Mouse (Mus musculus): ENCODE measurements around the gene Junb. TPM values are rescaled to one million over a fixed set of nuclear protein-coding genes. Genes with fewer than 3 reads are reported as not detected.

Gene Junb
- polyA plus RNA-seq, 1 experiment from 2014 or later = 26.1 TPM

GRCm38 (mm10) chr8:84946528-84947240 is 31.8 kb downstream of the Junb start, which contains the start of gene Rtbdn:
Gene Rtbdn (plus strand): TSS chr8:84946991.
- H3K4me3 ChIP-seq (ENCODE audit: inconsistent target) = no peak within 1 kb of the TSS
- H3K79me2 ChIP-seq (ENCODE audit: inconsistent target) = no peaks in the 10 kb centered on the region
- no peaks in the 10 kb centered on the region for H3K36me3 ChIP-seq (ENCODE audit: inconsistent target)
- 15% methylated on average over 17 of the region's 17 CpGs for WGBS (ENCODE audit: missing documents)
- H3K27ac ChIP-seq = no peak within 1 kb of the TSS

GRCm38 (mm10) chr8:84945633-84946527 is 32.6 kb downstream of the Junb start:
- WGBS (ENCODE audit: missing documents) = 3% methylated on average over 39 of the region's 67 CpGs
- no peaks in the 10 kb centered on the region for H3K36me3 ChIP-seq (ENCODE audit: inconsistent target)
- no peak overlapping the region for H3K4me3 ChIP-seq (ENCODE audit: inconsistent target)
- H3K79me2 ChIP-seq (ENCODE audit: inconsistent target) = no peaks in the 10 kb centered on the region
- no peak overlapping the region for H3K27ac ChIP-seq

DNA sequence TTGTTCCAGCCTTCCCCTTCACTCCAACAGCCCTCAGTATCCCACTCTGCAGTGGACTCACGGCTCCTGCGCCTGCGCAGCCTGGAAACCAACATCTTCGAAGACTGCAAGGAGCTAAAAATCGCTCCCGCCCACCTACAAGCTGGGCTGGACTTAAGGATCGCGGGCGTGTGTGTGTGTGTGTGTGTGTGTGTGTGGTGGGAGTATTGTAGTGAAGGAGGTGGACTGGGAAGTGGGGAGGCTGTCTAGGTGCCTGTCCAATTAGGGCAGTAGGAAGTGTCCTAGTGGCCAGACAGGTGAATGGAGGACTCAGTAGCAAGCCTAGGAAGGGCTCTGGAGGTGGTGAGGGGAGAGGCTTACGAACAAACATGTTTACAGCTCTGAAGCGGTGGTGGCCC is 33.3 kb downstream of the Junb start:
- no peaks in the 10 kb centered on the region for H3K79me2 ChIP-seq (ENCODE audit: inconsistent target)
- H3K27ac ChIP-seq = no peak overlapping the region
- no peaks in the 10 kb centered on the region for H3K36me3 ChIP-seq (ENCODE audit: inconsistent target)
- 7% methylated on average over 8 of the region's 11 CpGs for WGBS (ENCODE audit: missing documents)
- H3K4me3 ChIP-seq (ENCODE audit: inconsistent target) = no peak overlapping the region

DNA sequence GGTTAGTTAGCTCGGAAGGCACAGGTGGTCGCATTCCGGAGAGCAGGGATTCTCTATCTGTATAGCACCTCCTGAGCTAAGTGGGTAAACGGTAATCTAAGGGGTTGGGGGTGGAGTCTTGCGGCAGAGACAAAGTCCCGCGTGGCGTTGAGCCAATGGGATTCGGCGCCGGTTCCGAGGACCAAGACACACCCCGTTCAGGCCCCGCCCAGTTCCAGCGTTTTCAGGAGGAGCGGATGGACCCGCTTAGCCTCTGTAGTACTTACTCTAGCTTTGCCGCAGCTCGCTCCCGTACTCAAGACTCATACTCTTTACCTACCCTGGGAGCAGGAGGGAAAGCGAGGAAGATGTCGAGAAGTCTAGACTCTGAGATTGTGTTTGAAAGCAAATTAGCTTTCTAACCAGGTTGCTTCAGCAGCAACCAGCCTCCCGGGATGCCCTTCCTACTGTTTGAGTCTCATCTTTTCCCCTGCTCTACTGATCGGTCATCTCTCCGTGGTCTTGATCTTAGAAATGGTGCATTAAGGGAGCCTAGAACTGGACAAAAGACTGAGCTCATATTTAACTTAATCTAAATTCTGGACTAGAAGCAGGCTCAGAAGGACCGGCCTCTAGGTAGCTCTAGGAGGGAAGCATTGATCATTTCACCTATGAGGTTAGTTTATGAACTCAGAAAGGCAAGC is 33.9 kb downstream of the Junb start:
- no peaks in the 10 kb centered on the region for H3K36me3 ChIP-seq (ENCODE audit: inconsistent target)
- no peaks in the 10 kb centered on the region for H3K79me2 ChIP-seq (ENCODE audit: inconsistent target)
- H3K27ac ChIP-seq = no peak overlapping the region
- H3K4me3 ChIP-seq (ENCODE audit: inconsistent target) = no peak overlapping the region
- WGBS (ENCODE audit: missing documents) = 8% methylated on average over 21 of the region's 26 CpGs

- H3K79me2 ChIP-seq (ENCODE audit: inconsistent target) = no peaks in the 10 kb centered on the region
- H3K36me3 ChIP-seq (ENCODE audit: inconsistent target) = no peaks in the 10 kb centered on the region
- WGBS (ENCODE audit: missing documents) = 32% methylated on average over 3 of the region's 4 CpGs
- H3K27ac ChIP-seq = no peak overlapping the region
- H3K4me3 ChIP-seq (ENCODE audit: inconsistent target) = no peak overlapping the region
Measured at GRCm38 (mm10) chr8:84943699-84944098, 34.8 kb downstream of the Junb start.

GRCm38 (mm10) chr8:84937620-84938485 is 40.7 kb downstream of the Junb start:
- whole genome bisulfite sequencing (ENCODE audit: missing documents) = 63% methylated on average over 12 of the region's 13 CpGs
- Histone ChIP-seq H3K79me2 (ENCODE audit: inconsistent target) (no peaks in the 10 kb centered on the region), H3K4me3 (ENCODE audit: inconsistent target) (no peak overlapping the region), H3K27ac (no peak overlapping the region), H3K36me3 (ENCODE audit: inconsistent target) (no peaks in the 10 kb centered on the region)

DNA sequence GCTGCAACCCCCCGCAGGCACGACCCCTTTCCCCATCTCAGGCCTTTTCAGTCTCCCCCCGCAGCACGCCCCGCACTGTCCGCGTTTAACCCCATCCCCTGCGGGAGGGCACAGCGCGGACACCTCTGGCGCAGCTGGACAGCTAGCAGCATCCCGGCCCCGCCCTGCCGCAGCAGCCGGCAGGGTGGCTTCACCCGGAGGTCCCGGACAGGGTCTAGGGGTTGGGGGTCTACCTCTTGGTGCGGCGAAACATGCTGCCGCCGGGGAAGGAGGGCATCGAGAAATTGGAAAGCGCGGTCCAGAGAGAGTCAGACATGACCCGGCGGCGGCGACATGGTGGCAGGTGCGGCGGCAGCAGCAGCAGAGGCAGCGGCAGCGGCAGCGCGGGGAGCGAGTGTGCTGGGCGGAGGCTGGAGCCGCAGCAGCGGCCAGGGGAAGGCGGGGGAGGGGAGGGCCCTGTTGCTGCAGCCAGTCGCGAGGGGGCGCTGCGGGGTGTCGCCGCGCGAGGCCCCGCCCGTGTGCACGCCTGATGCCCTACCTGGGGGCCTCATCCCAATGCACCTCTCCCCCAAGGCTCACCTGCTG is 41.5 kb downstream of the Junb start, which contains the start of gene Mast1:
Gene Mast1, minus strand, starts transcription at position 398 of the 585 bp plus-strand sequence.
- Histone ChIP-seq H3K27ac (no peak within 1 kb of the TSS), H3K79me2 (ENCODE audit: inconsistent target) (no peaks in the 10 kb centered on the region), H3K4me3 (ENCODE audit: inconsistent target) (no peak within 1 kb of the TSS), H3K36me3 (ENCODE audit: inconsistent target) (no peaks in the 10 kb centered on the region)
- 2% methylated on average over 44 of the region's 50 CpGs for WGBS (ENCODE audit: missing documents)

- no peaks in the 10 kb centered on the region for H3K79me2 ChIP-seq (ENCODE audit: inconsistent target)
- no peak overlapping the region for H3K27ac ChIP-seq
- H3K36me3 ChIP-seq (ENCODE audit: inconsistent target) = no peaks in the 10 kb centered on the region
- WGBS (ENCODE audit: missing documents) = 25% methylated on average over 21 of the region's 23 CpGs
- H3K4me3 ChIP-seq (ENCODE audit: inconsistent target) = no peak overlapping the region
Measured at GRCm38 (mm10) chr8:84936041-84936961, 42.2 kb downstream of the Junb start.

GRCm38 (mm10) chr8:84935489-84935888 is 43.0 kb downstream of the Junb start:
- WGBS (ENCODE audit: missing documents) = 3% methylated on average over 12 of the region's 14 CpGs
- Histone ChIP-seq H3K36me3 (ENCODE audit: inconsistent target) (no peaks in the 10 kb centered on the region), H3K4me3 (ENCODE audit: inconsistent target) (no peak overlapping the region), H3K27ac (no peak overlapping the region), H3K79me2 (ENCODE audit: inconsistent target) (no peaks in the 10 kb centered on the region)

DNA sequence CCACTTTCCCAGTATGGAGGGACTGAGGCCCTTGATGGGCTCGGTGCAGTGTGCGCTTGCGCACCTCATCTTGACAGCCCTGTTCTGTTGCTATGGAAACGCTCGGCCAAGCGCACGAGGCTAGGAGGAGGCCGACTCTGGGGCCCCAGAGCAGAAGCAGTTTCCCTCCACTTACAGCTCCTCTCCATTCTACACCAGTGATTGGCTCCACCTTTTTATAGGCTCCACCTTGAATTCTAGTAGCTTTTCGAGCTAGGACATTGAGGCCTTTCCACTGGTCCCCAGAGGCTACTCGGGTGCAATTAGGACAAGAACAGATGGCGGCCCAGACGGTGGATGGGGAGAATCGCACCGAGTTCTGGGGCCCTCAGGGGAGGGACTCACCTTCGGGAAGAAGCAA is 43.7 kb downstream of the Junb start:
- Histone ChIP-seq H3K27ac (no peak overlapping the region), H3K4me3 (ENCODE audit: inconsistent target) (no peak overlapping the region), H3K36me3 (ENCODE audit: inconsistent target) (no peaks in the 10 kb centered on the region), H3K79me2 (ENCODE audit: inconsistent target) (no peaks in the 10 kb centered on the region)
- 5% methylated on average over 15 of the region's 15 CpGs for WGBS (ENCODE audit: missing documents)

DNA sequence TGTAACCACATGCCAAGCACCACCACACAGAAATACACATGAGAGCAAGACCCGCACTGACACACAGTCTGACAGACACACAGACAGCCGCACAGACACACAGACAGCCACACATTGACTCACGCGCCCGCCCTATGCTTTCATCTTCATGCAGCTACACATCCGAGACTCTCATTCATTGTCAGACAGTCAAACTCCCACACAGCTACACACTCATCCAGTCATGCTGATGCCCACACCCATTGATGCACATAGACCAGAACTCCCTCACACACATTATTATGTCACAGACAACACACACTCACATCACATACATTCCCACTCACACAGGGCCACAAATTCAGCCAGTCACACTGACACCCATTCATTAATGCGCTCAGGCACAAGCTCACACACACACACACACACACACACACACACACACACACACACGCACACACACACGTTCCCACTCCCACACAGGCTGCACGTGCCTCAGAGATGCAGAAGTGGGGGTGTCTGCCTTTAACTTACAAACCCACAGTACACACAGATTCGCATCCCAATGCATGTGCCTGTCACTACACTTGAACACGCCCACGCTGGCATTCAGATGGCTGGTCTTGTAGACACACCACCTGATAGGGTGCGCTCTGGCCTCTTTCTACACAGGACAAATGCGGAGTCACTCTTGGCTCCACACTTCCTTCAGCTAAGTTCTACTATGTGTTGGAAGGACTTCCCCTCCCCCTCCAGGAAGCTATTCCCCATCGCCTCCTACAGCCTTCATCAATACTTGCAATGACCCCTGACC is 44.6 kb downstream of the Junb start:
- Histone ChIP-seq H3K79me2 (ENCODE audit: inconsistent target) (no peaks in the 10 kb centered on the region), H3K27ac (no peak overlapping the region), H3K4me3 (ENCODE audit: inconsistent target) (no peak overlapping the region), H3K36me3 (ENCODE audit: inconsistent target) (no peaks in the 10 kb centered on the region)
- 80% methylated on average over 13 of the region's 16 CpGs for WGBS (ENCODE audit: missing documents)

GRCm38 (mm10) chr8:84930582-84930981 is 47.9 kb downstream of the Junb start:
- Histone ChIP-seq H3K36me3 (ENCODE audit: inconsistent target) (no peaks in the 10 kb centered on the region), H3K4me3 (ENCODE audit: inconsistent target) (no peak overlapping the region), H3K27ac (no peak overlapping the region), H3K79me2 (ENCODE audit: inconsistent target) (no peaks in the 10 kb centered on the region)
- whole genome bisulfite sequencing (ENCODE audit: missing documents) = 84% methylated on average over 13 of the region's 13 CpGs

All from macrophage (primary cell).